Mouse (Mus musculus) heart, embryonic 13.5 days (tissue): ENCODE results near the gene Mogs. TPM values are rescaled to one million over a fixed set of nuclear protein-coding genes. Genes with fewer than 3 reads are reported as not detected.

Experiments
- ATAC-seq: fragments of 200-750 bp; cut with Nextera tagmentation; 2 replicates; pipeline ENCODE4 v1.8.0; 2017; ENCODE audit warnings: moderate TSS enrichment; ENCODE audit not compliant: insufficient number of reproducible peaks, low FRiP score, low TSS enrichment; ENCODE audit errors: extremely low read depth
- H3K27ac ChIP-seq: fragments of 300-500 bp; sonication (generic); replicated peaks from 2 replicates; pipeline ENCODE4 v1.5.1; 2015; ENCODE audit warnings: moderate library complexity, mild to moderate bottlenecking, inconsistent platforms
- H3K27me3 ChIP-seq: fragments of 300-500 bp; sonication (generic); replicated peaks from 2 replicates; pipeline ENCODE4 v1.6.1; 2015; ENCODE audit warnings: mild to moderate bottlenecking, inconsistent platforms
- H3K36me3 ChIP-seq: fragments of 300-500 bp; sonication (generic); 2 replicates; pipeline ENCODE4 v1.6.1; 2015; ENCODE audit warnings: mild to moderate bottlenecking, inconsistent platforms
- H3K4me1 ChIP-seq: fragments of 300-500 bp; sonication (generic); 2 replicates; pipeline ENCODE4 v1.6.1; 2015; ENCODE audit warnings: inconsistent platforms
- H3K4me2 ChIP-seq: fragments of 300-500 bp; sonication (generic); 2 replicates; pipeline ENCODE4 v1.6.1; 2015; ENCODE audit warnings: inconsistent platforms, mild to moderate bottlenecking, moderate library complexity
- H3K4me3 ChIP-seq: fragments of 300-500 bp; sonication (generic); 2 replicates; pipeline ENCODE4 v1.5.1; 2015; ENCODE audit warnings: moderate library complexity, mild to moderate bottlenecking, inconsistent platforms
- H3K9ac ChIP-seq: fragments of 300-500 bp; sonication (generic); 2 replicates; pipeline ENCODE4 v1.6.1; 2015; ENCODE audit warnings: inconsistent platforms, mild to moderate bottlenecking, moderate library complexity
- H3K9me3 ChIP-seq: fragments of 300-500 bp; sonication (generic); 2 replicates; pipeline ENCODE4 v1.6.1; 2016; ENCODE audit warnings: inconsistent platforms
- WGBS: fragments of 180-500 bp; shearing (Covaris S2); methylation state at CpG from one replicate; pipeline ENCODE4 v1.1.7; 2015; ENCODE audit warnings: mixed read lengths; 5-methylcytosine and 5-hydroxymethylcytosine counted together
- polyA plus RNA-seq: library from polyadenylated mRNA; unstranded; fragments of >200 nt; fragmentation: Nextera tagmentation; extraction: Ambion mirVana; gene quantifications from 2 replicates; pipeline ENCODE4 v1.2.1, GENCODE M21; 2015

The Mogs gene
- polyA plus RNA-seq, 1 experiment from 2014 or later = 18.5 TPM

- no peaks in the 10 kb centered on the region for H3K27me3 ChIP-seq
- H3K4me3 ChIP-seq = peak overlapping the region; percentile 80
- peak overlapping the region; percentile 98 for H3K4me2 ChIP-seq
- H3K4me1 ChIP-seq = peaks cover 52% of the 10 kb centered on the region
- H3K9me3 ChIP-seq = no peaks in the 10 kb centered on the region
- 72% methylated on average over 11 of the region's 11 CpGs for WGBS
- peak overlapping the region; percentile 93 for H3K9ac ChIP-seq
- H3K36me3 ChIP-seq = peaks cover 36% of the 10 kb centered on the region
- ATAC-seq = no peak
- H3K27ac ChIP-seq = peak overlapping the region; percentile 84; the same call in 1 of the 2 replicates
Measured at GRCm38 (mm10) chr6:83116373-83117164, 1.3 kb downstream of the Mogs start.

- H3K27ac ChIP-seq = no peak overlapping the region
- ATAC-seq = no peak
- 80% methylated on average over 4 of the region's 4 CpGs for WGBS
- H3K9ac ChIP-seq = peak overlapping the region; percentile 93; the same call in 1 of the 2 replicates
- H3K9me3 ChIP-seq = no peaks in the 10 kb centered on the region
- H3K36me3 ChIP-seq = peaks cover 32% of the 10 kb centered on the region
- H3K4me3 ChIP-seq = no peak overlapping the region; the same call in 1 of the 2 replicates
- H3K27me3 ChIP-seq = no peaks in the 10 kb centered on the region
- no peak overlapping the region for H3K4me2 ChIP-seq
- peaks cover 48% of the 10 kb centered on the region for H3K4me1 ChIP-seq
Measured at GRCm38 (mm10) chr6:83117165-83117438, 1.8 kb downstream of the Mogs start.

- H3K9me3 ChIP-seq = no peaks in the 10 kb centered on the region
- H3K4me3 ChIP-seq = no peak overlapping the region
- ATAC-seq = no peak
- H3K4me1 ChIP-seq = peaks cover 51% of the 10 kb centered on the region
- no peak overlapping the region for H3K27ac ChIP-seq
- no peak overlapping the region for H3K9ac ChIP-seq
- WGBS = 91% methylated on average over 13 of the region's 13 CpGs
- peaks cover 31% of the 10 kb centered on the region for H3K36me3 ChIP-seq
- no peak overlapping the region for H3K4me2 ChIP-seq
- no peaks in the 10 kb centered on the region for H3K27me3 ChIP-seq
Measured at GRCm38 (mm10) chr6:83117616-83118015, 2.3 kb downstream of the Mogs start.

GRCm38 (mm10) chr6:83118369-83118768, 3.1 kb downstream of the Mogs start:
- Histone ChIP-seq H3K4me3 (no peak overlapping the region), H3K9ac (no peak overlapping the region)

GRCm38 (mm10) chr6:83118825-83119733, 3.8 kb downstream of the Mogs start:
- no peak for ATAC-seq
- H3K27me3 ChIP-seq = no peaks in the 10 kb centered on the region
- H3K9ac ChIP-seq = peak overlapping the region; percentile 93; the same call in 1 of the 2 replicates
- peaks cover 36% of the 10 kb centered on the region for H3K36me3 ChIP-seq
- H3K4me3 ChIP-seq = no peak overlapping the region
- no peaks in the 10 kb centered on the region for H3K9me3 ChIP-seq
- WGBS = 74% methylated on average over 14 of the region's 14 CpGs
- 0 out of 2 replicates have a peak overlapping the region, but pooled peaks have one; percentile 20 for H3K27ac ChIP-seq
- peaks cover 60% of the 10 kb centered on the region for H3K4me1 ChIP-seq
- H3K4me2 ChIP-seq = no peak overlapping the region

More at GRCm38 (mm10) chr6:83118369-83118768, 3.1 kb downstream of the Mogs start:
- WGBS = 83% methylated on average over 11 of the region's 11 CpGs
- Histone ChIP-seq H3K27ac (no peak overlapping the region), H3K4me1 (peaks cover 57% of the 10 kb centered on the region), H3K4me2 (no peak overlapping the region), H3K27me3 (no peaks in the 10 kb centered on the region), H3K9me3 (no peaks in the 10 kb centered on the region), H3K36me3 (peaks cover 31% of the 10 kb centered on the region)
- no peak for ATAC-seq

GRCm38 (mm10) chr6:83119734-83120051, 4.4 kb downstream of the Mogs start:
- Histone ChIP-seq H3K4me3 (peak overlapping the region; percentile 80; the same call in 1 of the 2 replicates), H3K9ac (peak overlapping the region; percentile 93), H3K27me3 (no peaks in the 10 kb centered on the region), H3K4me2 (peak overlapping the region; percentile 99), H3K9me3 (no peaks in the 10 kb centered on the region), H3K27ac (no peak overlapping the region), H3K4me1 (peaks cover 60% of the 10 kb centered on the region), H3K36me3 (peaks cover 36% of the 10 kb centered on the region)
- no peak for ATAC-seq
- WGBS = 75% methylated on average over 7 of the region's 7 CpGs

GRCm38 (mm10) chr6:83120930-83121862, 5.9 kb downstream of the Mogs start, which contains the start of gene Wbp1:
TSS of gene Wbp1 (minus strand) at chr6:83121559.
- Histone ChIP-seq H3K27me3 (no peaks in the 10 kb centered on the region), H3K4me3 (peak within 1 kb of the TSS; percentile 80), H3K27ac (peak within 1 kb of the TSS; percentile 95), H3K9me3 (no peaks in the 10 kb centered on the region), H3K9ac (peak within 1 kb of the TSS; percentile 94), H3K4me2 (peak within 1 kb of the TSS; percentile 99), H3K36me3 (peaks cover 36% of the 10 kb centered on the region), H3K4me1 (peaks cover 58% of the 10 kb centered on the region)
- ATAC-seq = peak; percentile 86
- WGBS = under 1% methylated on average over 38 of the region's 38 CpGs

- Histone ChIP-seq H3K27me3 (no peaks in the 10 kb centered on the region), H3K9ac (peak overlapping the region; percentile 94), H3K4me2 (peak overlapping the region; percentile 99), H3K36me3 (peaks cover 32% of the 10 kb centered on the region), H3K4me1 (peaks cover 49% of the 10 kb centered on the region), H3K27ac (peak overlapping the region; percentile 95), H3K9me3 (no peaks in the 10 kb centered on the region), H3K4me3 (peak overlapping the region; percentile 80)
- 2% methylated on average over 52 of the region's 52 CpGs for WGBS
- ATAC-seq = peak; percentile 51
Measured at GRCm38 (mm10) chr6:83121863-83122710, 6.8 kb downstream of the Mogs start.

- Histone ChIP-seq H3K36me3 (peaks cover 23% of the 10 kb centered on the region), H3K9me3 (no peaks in the 10 kb centered on the region), H3K4me1 (peaks cover 45% of the 10 kb centered on the region), H3K4me2 (peak overlapping the region; percentile 99), H3K9ac (peak overlapping the region; percentile 94; the same call in 1 of the 2 replicates), H3K27ac (no peak overlapping the region), H3K4me3 (peak overlapping the region; percentile 80), H3K27me3 (no peaks in the 10 kb centered on the region)
- ATAC-seq = no peak
- 84% methylated on average over 5 of the region's 5 CpGs for WGBS
Measured at GRCm38 (mm10) chr6:83122961-83123360, 7.7 kb downstream of the Mogs start.

GRCm38 (mm10) chr6:83124851-83125312, 9.6 kb downstream of the Mogs start:
- no peak for ATAC-seq
- H3K4me3 ChIP-seq = peak overlapping the region; percentile 77
- under 1% methylated on average over 30 of the region's 30 CpGs for WGBS
- H3K4me1 ChIP-seq = peaks cover 36% of the 10 kb centered on the region
- H3K27me3 ChIP-seq = no peaks in the 10 kb centered on the region
- H3K36me3 ChIP-seq = 0 out of 2 replicates have a peak, but pooled peaks cover 5% of the 10 kb centered on the region
- H3K27ac ChIP-seq = peak overlapping the region; percentile 46
- peak overlapping the region; percentile 88 for H3K9ac ChIP-seq
- H3K9me3 ChIP-seq = no peaks in the 10 kb centered on the region
- H3K4me2 ChIP-seq = peak overlapping the region; percentile 96
